Mouse (Mus musculus) intestine, embryonic 16.5 days (tissue): ENCODE data around the gene Trp53i13. TPM values are rescaled to one million over a fixed set of nuclear protein-coding genes. Genes with fewer than 3 reads are reported as not detected.

ENCODE experiments used
- ATAC-seq: fragments of 200-750 bp; cut with Nextera tagmentation; 2 replicates; pipeline ENCODE4 v1.8.0; 2017; ENCODE audit warnings: moderate TSS enrichment, moderate library complexity
- H3K27ac ChIP-seq: fragments of 300-500 bp; sonication (generic); 2 replicates; pipeline ENCODE4 v1.5.1; 2014; ENCODE audit warnings: mild to moderate bottlenecking, low read length
- H3K27me3 ChIP-seq: fragments of 300-500 bp; sonication (generic); replicated peaks from 2 replicates; pipeline ENCODE4 v1.6.1; 2014; ENCODE audit warnings: low read length, control low read depth, mixed read lengths; ENCODE audit not compliant: control insufficient read depth, insufficient read depth
- H3K36me3 ChIP-seq: fragments of 300-500 bp; sonication (generic); 2 replicates; pipeline ENCODE4 v1.6.1; 2014; ENCODE audit warnings: low read length, control low read depth; ENCODE audit not compliant: control insufficient read depth, insufficient read depth
- H3K4me1 ChIP-seq: fragments of 300-500 bp; sonication (generic); 2 replicates; pipeline ENCODE4 v1.6.1; 2014; ENCODE audit warnings: low read length, control low read depth, mixed read lengths; ENCODE audit not compliant: control insufficient read depth, insufficient read depth
- H3K4me2 ChIP-seq: fragments of 300-500 bp; sonication (generic); 2 replicates; pipeline ENCODE4 v1.6.1; 2014; ENCODE audit warnings: low read depth, low read length, control low read depth
- H3K4me3 ChIP-seq: fragments of 300-500 bp; sonication (generic); 2 replicates; pipeline ENCODE4 v1.5.1; 2014; ENCODE audit warnings: mild to moderate bottlenecking, low read length
- H3K9ac ChIP-seq: fragments of 300-500 bp; sonication (generic); 2 replicates; pipeline ENCODE4 v1.6.1; 2014; ENCODE audit warnings: low read depth, low read length
- H3K9me3 ChIP-seq: fragments of 300-500 bp; sonication (generic); 2 replicates; pipeline ENCODE4 v1.6.1; 2016; ENCODE audit warnings: low read length, control low read depth; ENCODE audit not compliant: control insufficient read depth
- WGBS: fragments of 180-500 bp; shearing (Covaris S2); extraction: QIAGEN DNeasy Blood & Tissue Kit; methylation state at CpG from one replicate; pipeline ENCODE4 v1.1.7; 2014; 5-methylcytosine and 5-hydroxymethylcytosine counted together
- polyA plus RNA-seq: library from polyadenylated mRNA; unstranded; fragments of >200 nt; fragmentation: Nextera tagmentation; extraction: Ambion mirVana; gene quantifications from 2 replicates; pipeline ENCODE4 v1.2.1, GENCODE M21; 2015

Gene Trp53i13
- polyA plus RNA-seq, 1 experiment from 2014 or later = 24.1 TPM

DNA sequence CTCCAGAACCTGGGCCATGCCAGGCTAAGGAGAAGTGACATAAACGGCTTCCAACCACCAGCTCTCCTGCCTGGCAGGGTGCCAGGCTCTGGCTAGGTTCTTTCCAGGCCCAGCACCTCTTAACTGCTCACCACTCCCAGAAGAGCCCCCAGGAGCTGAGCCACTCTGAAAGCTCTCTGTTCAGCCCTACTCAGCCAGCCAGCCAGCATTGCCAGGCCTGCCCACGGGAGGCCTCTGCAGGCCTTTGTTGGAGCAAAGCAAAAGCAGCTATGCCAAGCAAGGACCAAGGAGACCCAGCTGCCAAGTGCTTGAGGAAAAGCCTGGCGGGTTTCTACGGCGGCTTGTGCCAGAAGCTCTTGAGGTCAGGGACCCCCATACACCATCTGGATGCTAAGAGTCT lies 29.0 kb downstream of the Trp53i13 start:
- H3K27me3 ChIP-seq = no peaks in the 10 kb centered on the region
- ATAC-seq = no peak
- H3K36me3 ChIP-seq = no peaks in the 10 kb centered on the region
- H3K4me3 ChIP-seq = no peak overlapping the region
- H3K4me1 ChIP-seq = peaks cover 36% of the 10 kb centered on the region
- WGBS = 65% methylated on average over 5 of the region's 5 CpGs
- H3K27ac ChIP-seq = no peak overlapping the region
- H3K4me2 ChIP-seq = no peak overlapping the region
- no peaks in the 10 kb centered on the region for H3K9me3 ChIP-seq
- H3K9ac ChIP-seq = 0 out of 2 replicates have a peak overlapping the region, but pooled peaks have one; percentile 11

DNA sequence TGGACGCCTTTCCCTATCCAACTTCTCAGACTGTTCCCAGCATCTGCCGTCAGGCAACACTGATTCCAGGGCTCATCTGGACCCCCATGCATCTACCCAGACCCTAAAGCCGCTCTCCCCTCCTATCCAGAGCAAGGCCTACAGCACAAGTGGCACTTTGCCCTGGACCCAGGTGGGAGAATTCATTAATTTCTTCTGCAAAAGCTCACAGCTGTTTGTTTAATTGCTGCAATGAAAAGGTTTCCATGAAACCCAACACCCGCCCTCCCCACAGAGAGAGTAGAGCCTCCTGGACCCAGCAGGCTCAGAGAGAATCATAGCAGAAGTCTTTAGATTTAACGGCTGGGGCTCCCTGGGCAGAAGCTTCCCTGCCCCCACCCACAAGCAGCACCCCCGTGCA lies 30.6 kb downstream of the Trp53i13 start:
- Histone ChIP-seq H3K4me1 (peaks cover 26% of the 10 kb centered on the region), H3K36me3 (no peaks in the 10 kb centered on the region), H3K4me2 (no peak overlapping the region), H3K9ac (no peak overlapping the region), H3K4me3 (no peak overlapping the region), H3K27me3 (no peaks in the 10 kb centered on the region), H3K9me3 (no peaks in the 10 kb centered on the region), H3K27ac (no peak overlapping the region)
- WGBS = 59% methylated on average over 6 of the region's 6 CpGs
- ATAC-seq = no peak

DNA sequence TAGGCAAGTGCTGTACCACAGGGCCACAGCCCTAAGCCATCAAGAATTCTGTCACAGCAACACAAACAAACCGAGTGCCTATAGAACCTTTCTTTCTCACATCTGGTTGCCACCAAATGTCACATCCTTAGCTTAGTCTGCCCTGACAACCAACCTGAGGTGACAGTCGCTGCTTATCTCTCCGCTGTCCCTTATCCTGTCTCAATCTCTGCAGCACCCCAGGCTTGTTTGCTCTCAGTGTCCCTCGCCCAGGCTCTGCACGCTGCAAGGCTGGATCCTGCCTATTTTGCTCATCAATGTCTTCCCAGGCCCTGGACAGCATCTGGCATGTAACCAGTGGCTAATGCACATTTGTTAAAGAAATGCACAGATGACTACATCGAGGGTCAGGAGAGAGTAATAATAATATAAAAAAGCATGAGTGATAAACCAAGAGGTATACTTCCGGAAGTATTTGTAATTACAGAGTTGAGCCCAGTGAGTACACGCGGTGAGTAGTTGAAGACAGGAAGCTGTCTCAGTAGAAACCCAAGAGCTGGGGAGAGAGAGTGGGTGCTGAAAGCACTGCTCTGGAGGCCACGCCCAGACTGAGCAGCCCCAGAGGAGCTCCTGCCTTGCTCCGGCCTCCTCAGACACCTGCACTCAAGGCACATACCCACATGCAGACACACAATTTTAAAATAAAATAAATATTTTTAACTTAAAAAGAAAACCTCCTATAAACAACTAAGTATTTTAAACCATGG lies 32.1 kb downstream of the Trp53i13 start:
- Histone ChIP-seq H3K9ac (no peak overlapping the region), H3K4me3 (no peak overlapping the region), H3K27ac (no peak overlapping the region), H3K4me2 (no peak overlapping the region), H3K27me3 (no peaks in the 10 kb centered on the region), H3K4me1 (peaks cover 17% of the 10 kb centered on the region), H3K9me3 (no peaks in the 10 kb centered on the region), H3K36me3 (no peaks in the 10 kb centered on the region)
- 49% methylated on average over 11 of the region's 11 CpGs for WGBS
- no peak for ATAC-seq

- no peak overlapping the region for H3K9ac ChIP-seq
- H3K9me3 ChIP-seq = no peaks in the 10 kb centered on the region
- H3K27me3 ChIP-seq = no peaks in the 10 kb centered on the region
- no peak overlapping the region for H3K4me2 ChIP-seq
- no peaks in the 10 kb centered on the region for H3K36me3 ChIP-seq
- no peak for ATAC-seq
- H3K27ac ChIP-seq = no peak overlapping the region
- H3K4me3 ChIP-seq = no peak overlapping the region
- peaks cover 15% of the 10 kb centered on the region for H3K4me1 ChIP-seq
- 66% methylated on average over 3 of the region's 3 CpGs for WGBS
Observed at GRCm38 (mm10) chr11:77483043-77483442, 32.7 kb downstream of the Trp53i13 start.

DNA sequence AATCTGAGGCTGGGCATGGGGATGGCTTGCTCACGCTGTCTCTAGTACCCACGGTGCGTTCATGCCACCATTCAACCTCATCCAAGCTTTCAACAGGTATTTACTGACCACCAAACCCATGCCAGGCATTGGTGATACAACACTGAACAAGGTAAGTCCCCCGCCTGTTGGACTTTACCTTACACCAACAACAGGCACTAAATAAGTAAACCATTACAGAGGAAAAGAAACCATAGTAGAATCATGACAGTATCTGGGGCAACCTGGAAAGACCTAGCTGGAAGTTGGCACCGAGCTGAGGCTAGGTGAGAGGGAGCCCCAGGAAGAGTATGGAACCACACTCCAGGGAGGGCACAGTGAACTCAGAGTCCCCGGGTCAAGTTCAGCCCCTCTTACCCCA lies 38.9 kb downstream of the Trp53i13 start:
- Histone ChIP-seq H3K4me3 (no peak overlapping the region), H3K4me1 (0 out of 2 replicates have a peak, but pooled peaks cover 4% of the 10 kb centered on the region), H3K9ac (no peak overlapping the region), H3K27me3 (no peaks in the 10 kb centered on the region), H3K4me2 (no peak overlapping the region), H3K36me3 (no peaks in the 10 kb centered on the region; the same call in 1 of the 2 replicates), H3K27ac (no peak overlapping the region), H3K9me3 (no peaks in the 10 kb centered on the region)
- peak; percentile 42; the same call in 1 of the 2 replicates for ATAC-seq
- WGBS = 81% methylated on average over 6 of the region's 6 CpGs

DNA sequence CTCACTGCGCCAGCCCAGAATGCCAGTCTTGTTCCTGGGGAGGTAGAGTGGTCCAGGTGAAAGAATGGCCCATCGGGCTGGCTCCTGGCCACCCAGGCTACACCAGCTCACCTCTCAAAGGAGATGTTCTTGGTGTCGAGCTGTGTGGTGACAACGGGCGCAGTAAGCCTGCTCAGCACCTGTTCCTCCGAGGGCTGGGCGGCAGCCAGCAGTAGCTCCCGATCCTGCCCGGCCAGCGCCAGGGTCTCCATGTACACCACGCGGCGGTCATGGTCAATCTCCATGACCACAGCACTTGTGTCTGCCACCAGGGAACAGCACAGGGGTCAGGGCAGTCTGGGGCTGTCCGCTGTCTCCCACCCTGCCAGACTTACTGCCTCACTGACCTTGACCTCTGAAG lies 39.6 kb downstream of the Trp53i13 start:
- no peak overlapping the region for H3K4me3 ChIP-seq
- H3K27ac ChIP-seq = no peak overlapping the region
- no peak for ATAC-seq
- H3K9me3 ChIP-seq = no peaks in the 10 kb centered on the region
- no peaks in the 10 kb centered on the region; the same call in 1 of the 2 replicates for H3K36me3 ChIP-seq
- H3K4me1 ChIP-seq = 0 out of 2 replicates have a peak, but pooled peaks cover 4% of the 10 kb centered on the region
- no peaks in the 10 kb centered on the region for H3K27me3 ChIP-seq
- 94% methylated on average over 14 of the region's 14 CpGs for WGBS
- no peak overlapping the region for H3K9ac ChIP-seq
- no peak overlapping the region for H3K4me2 ChIP-seq

GRCm38 (mm10) chr11:77472775-77473174 lies 43.0 kb downstream of the Trp53i13 start:
- no peaks in the 10 kb centered on the region for H3K9me3 ChIP-seq
- no peak overlapping the region for H3K27ac ChIP-seq
- no peak overlapping the region for H3K4me2 ChIP-seq
- WGBS = 87% methylated on average over 16 of the region's 16 CpGs
- no peaks in the 10 kb centered on the region; the same call in 1 of the 2 replicates for H3K36me3 ChIP-seq
- H3K4me1 ChIP-seq = peaks cover 4% of the 10 kb centered on the region; the same call in 1 of the 2 replicates
- ATAC-seq = no peak
- no peak overlapping the region for H3K4me3 ChIP-seq
- peaks cover 5% of the 10 kb centered on the region for H3K27me3 ChIP-seq
- no peak overlapping the region for H3K9ac ChIP-seq

GRCm38 (mm10) chr11:77471407-77471806 lies 44.4 kb downstream of the Trp53i13 start:
- Histone ChIP-seq H3K4me1 (peaks cover 5% of the 10 kb centered on the region), H3K36me3 (no peaks in the 10 kb centered on the region; the same call in 1 of the 2 replicates), H3K27me3 (peaks cover 15% of the 10 kb centered on the region), H3K9ac (no peak overlapping the region), H3K4me3 (no peak overlapping the region), H3K4me2 (no peak overlapping the region), H3K9me3 (no peaks in the 10 kb centered on the region), H3K27ac (no peak overlapping the region)
- ATAC-seq = no peak
- 76% methylated on average over 29 of the region's 29 CpGs for WGBS

DNA sequence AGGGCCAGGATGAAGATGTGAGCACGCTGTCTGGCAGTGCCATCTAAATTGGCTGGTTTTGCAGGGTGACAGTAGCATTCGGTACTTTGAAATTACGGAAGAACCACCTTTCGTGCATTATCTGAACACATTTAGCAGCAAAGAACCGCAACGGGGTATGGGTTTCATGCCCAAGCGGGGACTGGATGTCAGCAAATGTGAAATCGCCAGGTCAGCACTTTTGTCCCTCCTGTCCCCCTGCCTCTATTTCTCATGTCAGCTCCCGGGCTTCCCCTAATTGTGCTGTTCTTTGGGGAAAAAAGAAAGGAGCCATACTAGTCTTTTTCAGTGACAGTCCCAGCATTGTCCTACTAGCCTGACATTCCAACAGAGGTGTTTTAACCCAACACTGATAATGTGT lies 47.4 kb downstream of the Trp53i13 start:
- Histone ChIP-seq H3K9me3 (no peaks in the 10 kb centered on the region), H3K4me3 (no peak overlapping the region), H3K9ac (no peak overlapping the region), H3K27ac (no peak overlapping the region), H3K4me1 (peaks cover 5% of the 10 kb centered on the region), H3K27me3 (peaks cover 37% of the 10 kb centered on the region), H3K4me2 (no peak overlapping the region), H3K36me3 (no peaks in the 10 kb centered on the region; the same call in 1 of the 2 replicates)
- ATAC-seq = no peak
- 87% methylated on average over 9 of the region's 9 CpGs for WGBS
